Mouse (Mus musculus) thymus, adult 2 months (tissue): ENCODE measurements around the gene I0C0044D17Rik.

Source experiments
- CTCF ChIP-seq: fragments of 200-500 bp; IDR thresholded peaks from 2 replicates; pipeline ENCODE4 v1.5.1; 2012; ENCODE audit warnings: mild to moderate bottlenecking, control low read depth, low read length, moderate library complexity, borderline replicate concordance; ENCODE audit not compliant: control insufficient read depth, poor library complexity, insufficient read depth; ENCODE audit errors: extremely low read depth
- POLR2A ChIP-seq: fragments of 200-500 bp; IDR thresholded peaks from 2 replicates; pipeline ENCODE4 v1.6.1; 2012; ENCODE audit warnings: mild to moderate bottlenecking, low read length, control low read depth, moderate library complexity; ENCODE audit not compliant: control insufficient read depth, poor library complexity, insufficient read depth; ENCODE audit errors: extremely low read depth

- TF ChIP-seq CTCF (no peak), POLR2A (no peak)
Measured at GRCm38 (mm10) chr4:98786281-98786680, 37.4 kb downstream of the I0C0044D17Rik start.
